Mouse (Mus musculus): ENCODE measurements around the gene Slc35e4. TPM values are rescaled to one million over a fixed set of nuclear protein-coding genes. Genes with fewer than 3 reads are reported as not detected.

Slc35e4 gene
- polyA plus RNA-seq, 1 experiment from 2014 or later, result 2.0 TPM

GRCm38 (mm10) chr11:3857902-3858301 lies 56.6 kb downstream of the Slc35e4 start:
- Histone ChIP-seq H3K27ac (replicated peaks; ENCODE audit: low read depth, low read length) (no peak overlapping the region), H3K27me3 (ENCODE audit: control insufficient read depth, insufficient read depth, low read length) (peaks cover 4% of the 10 kb centered on the region; the same call in 1 of the 2 replicates), H3K9ac (replicated peaks; ENCODE audit: low read length) (no peak overlapping the region), H3K4me1 (ENCODE audit: control insufficient read depth, insufficient read depth, low read length) (no peaks in the 10 kb centered on the region), H3K4me3 (ENCODE audit: low read depth, low read length) (no peak overlapping the region), H3K36me3 (replicated peaks; ENCODE audit: control insufficient read depth, insufficient read depth, low read depth, low read length) (no peaks in the 10 kb centered on the region), H3K4me2 (ENCODE audit: low read depth, low read length) (no peak overlapping the region), H3K9me3 (replicated peaks; ENCODE audit: control insufficient read depth, low read length) (no peaks in the 10 kb centered on the region)
- 70% methylated on average over 5 of the region's 5 CpGs for WGBS
- DNase-seq (ENCODE audit: low spot score) (no peak), ATAC-seq (replicated peaks; ENCODE audit: insufficient number of reproducible peaks, low FRiP score, low TSS enrichment, low read depth) (no peak)

Other genes with a start within 250 kb of the Slc35e4 start
- gene Osbp2, start 50.8 kb downstream of the Slc35e4 start, polyA plus RNA-seq (2014; fragmentation: Nextera tagmentation; extraction: Ambion mirVana), result 0.55 and 0.85 TPM in 2 replicates
- 0.21 TPM in 2 replicates for gene 4921536K21Rik, start 19.6 kb downstream of the Slc35e4 start, polyA plus RNA-seq (2014; fragmentation: Nextera tagmentation; extraction: Ambion mirVana)
- gene Dusp18, start 19.4 kb downstream of the Slc35e4 start, polyA plus RNA-seq (2014; fragmentation: Nextera tagmentation; extraction: Ambion mirVana), result 13.2 and 13.9 TPM in 2 replicates
- 31.0 and 33.8 TPM in 2 replicates for gene Tcn2, start 17.5 kb upstream of the Slc35e4 start, polyA plus RNA-seq (2014; fragmentation: Nextera tagmentation; extraction: Ambion mirVana)
- 78.9 and 81.2 TPM in 2 replicates for gene Pes1, start 49.3 kb upstream of the Slc35e4 start, polyA plus RNA-seq (2014; fragmentation: Nextera tagmentation; extraction: Ambion mirVana)
- gene 4930556J24Rik, start 62.1 kb upstream of the Slc35e4 start, polyA plus RNA-seq (2014; fragmentation: Nextera tagmentation; extraction: Ambion mirVana), result 0.18 TPM in 1 of 2 replicates, not detected in the other
- 0.63 and 0.99 TPM in 2 replicates for gene Gal3st1, start 69.0 kb upstream of the Slc35e4 start, polyA plus RNA-seq (2014; fragmentation: Nextera tagmentation; extraction: Ambion mirVana)
- gene Sec14l4, start 116.8 kb upstream of the Slc35e4 start, polyA plus RNA-seq (2014; fragmentation: Nextera tagmentation; extraction: Ambion mirVana), result not detected in 2 replicates
- not detected in 2 replicates for gene Sec14l3, start 150.2 kb upstream of the Slc35e4 start, polyA plus RNA-seq (2014; fragmentation: Nextera tagmentation; extraction: Ambion mirVana)
- gene Mtfp1, start 180.8 kb upstream of the Slc35e4 start, polyA plus RNA-seq (2014; fragmentation: Nextera tagmentation; extraction: Ambion mirVana), result 6.7 and 8.7 TPM in 2 replicates
- gene Sec14l2, start 208.8 kb upstream of the Slc35e4 start, polyA plus RNA-seq (2014; fragmentation: Nextera tagmentation; extraction: Ambion mirVana), result 1.3 and 1.5 TPM in 2 replicates
- gene Rnf215, start 220.5 kb upstream of the Slc35e4 start, polyA plus RNA-seq (2014; fragmentation: Nextera tagmentation; extraction: Ambion mirVana), result 26.1 and 26.4 TPM in 2 replicates
- gene Ccdc157, start 245.6 kb upstream of the Slc35e4 start, polyA plus RNA-seq (2014; fragmentation: Nextera tagmentation; extraction: Ambion mirVana), result 3.5 and 3.6 TPM in 2 replicates
- gene Sf3a1, start 245.7 kb upstream of the Slc35e4 start, polyA plus RNA-seq (2014; fragmentation: Nextera tagmentation; extraction: Ambion mirVana), result 82.7 and 84.6 TPM in 2 replicates

Measured in embryonic facial prominence, embryonic 11.5 days (tissue).